Mouse (Mus musculus): Measurements from ENCODE around the gene Pola1. TPM values are rescaled to one million over a fixed set of nuclear protein-coding genes. Genes with fewer than 3 reads are reported as not detected.

The Pola1 gene
- polyA plus RNA-seq (2014; fragmentation: Illumina TruSeq; extraction: RNeasy Lipid Tissue Mini Kit (QIAGEN cat#74804); ENCODE audit: insufficient read depth, low read depth, low replicate concordance): 1.5 TPM

GRCm38 (mm10) chrX:93631657-93632449, at the start of gene Pola1:
Pola1 (minus strand) TSS chrX:93632155.

GRCm38 (mm10) chrX:93654218-93655002, 22.5 kb upstream of the Pola1 start, which contains the start of gene Pcyt1b:
Pcyt1b (plus strand) TSS chrX:93654863.

GRCm38 (mm10) chrX:93286291-93286893, 345.6 kb downstream of the Pola1 start, which contains the start of gene Arx:
Arx (plus strand) TSS chrX:93286445.

Other genes with a start within 250 kb of the Pola1 start
- 0.35 TPM for gene Pcyt1b, start 22.7 kb upstream of the Pola1 start, polyA plus RNA-seq (2014; fragmentation: Illumina TruSeq; extraction: RNeasy Lipid Tissue Mini Kit (QIAGEN cat#74804); ENCODE audit: insufficient read depth, low read depth, low replicate concordance)
- gene Pdk3, start 200.0 kb upstream of the Pola1 start, polyA plus RNA-seq (2014; fragmentation: Illumina TruSeq; extraction: RNeasy Lipid Tissue Mini Kit (QIAGEN cat#74804); ENCODE audit: insufficient read depth, low read depth, low replicate concordance): 15.1 TPM